Mouse (Mus musculus) cerebellum, adult 2 months (tissue): Measurements from ENCODE around the gene Vmn1r208. TPM values are rescaled to one million over a fixed set of nuclear protein-coding genes. Genes with fewer than 3 reads are reported as not detected.
"Not testable (repeated sequence)": the region's sequence is repeated elsewhere in the genome, so short reads cannot be mapped to it uniquely, and the experiment has no call there.

ENCODE experiments used
- DNase-seq, 2 experiments: peaks; one replicate each; pipeline ENCODE4 v3.0.0; 2021
- H3K27ac ChIP-seq: fragments of 200-500 bp; 2 replicates; pipeline ENCODE4 v1.5.1; 2012; ENCODE audit warnings: low read length, control low read depth, inconsistent platforms; ENCODE audit not compliant: insufficient read depth
- H3K27me3 ChIP-seq: fragments of 200-500 bp; 2 replicates; pipeline ENCODE4 v1.6.1; 2012; ENCODE audit warnings: inconsistent platforms, mild to moderate bottlenecking, low read length, moderate library complexity; ENCODE audit not compliant: control insufficient read depth, insufficient read depth
- H3K4me1 ChIP-seq: fragments of 200-500 bp; 2 replicates; pipeline ENCODE4 v1.6.1; 2011; ENCODE audit warnings: low read length; ENCODE audit not compliant: control insufficient read depth, insufficient read depth
- H3K4me3 ChIP-seq: fragments of 200-500 bp; replicated peaks from 2 replicates; pipeline ENCODE3; 2011; ENCODE audit warnings: mild to moderate bottlenecking, low read depth, low read length, control low read depth; ENCODE audit not compliant: insufficient read depth
- CTCF ChIP-seq: fragments of 200-500 bp; IDR thresholded peaks from 2 replicates; pipeline ENCODE4 v1.5.1; 2011; ENCODE audit warnings: low read depth, mild to moderate bottlenecking, control low read depth, low read length, moderate library complexity, borderline replicate concordance; ENCODE audit not compliant: insufficient read depth
- POLR2A ChIP-seq: fragments of 200-500 bp; IDR thresholded peaks from 2 replicates; pipeline ENCODE4 v1.6.1; 2011; ENCODE audit warnings: low read length, control low read depth, borderline replicate concordance; ENCODE audit not compliant: insufficient read depth
- WGBS: fragments of 180-500 bp; shearing (Covaris S2); methylation state at CpG from one replicate; pipeline ENCODE4 v1.1.7; 2018; 5-methylcytosine and 5-hydroxymethylcytosine counted together
- polyA plus RNA-seq: library from polyadenylated mRNA; depleted of rRNA; stranded (reverse); fragments of >200 nt; gene quantifications from 2 replicates; pipeline ENCODE4 v1.2.3, GENCODE M21; 2012; rRNA removed

Gene Vmn1r208
- not detected in 2 replicates for polyA plus RNA-seq

DNA sequence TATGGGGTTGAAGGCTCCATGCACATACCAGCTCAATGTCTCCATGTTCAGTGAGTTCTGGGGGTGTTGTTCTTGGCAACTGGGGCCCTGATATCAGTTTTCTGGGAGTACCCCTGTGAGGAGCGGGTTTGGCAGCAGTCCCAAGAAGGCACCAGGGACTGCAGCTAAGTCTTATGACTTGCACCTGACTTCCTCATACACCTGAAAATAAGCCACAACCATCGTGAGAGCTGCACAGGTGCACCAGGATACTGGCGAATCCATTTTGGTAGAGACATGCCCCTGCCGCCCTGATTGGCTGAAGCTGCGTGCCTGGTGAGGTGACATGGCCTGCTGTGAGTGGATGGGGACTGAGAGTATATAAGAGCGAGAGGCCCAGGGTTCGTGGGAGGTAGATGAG is at the start of gene Vmn1r208:
Gene Vmn1r208, minus strand, starts transcription at position 101 of the 400 bp plus-strand sequence.
- H3K27ac ChIP-seq, H3K27me3 ChIP-seq, H3K4me3 ChIP-seq, H3K4me1 ChIP-seq, DNase-seq: not testable (repeated sequence)
- no CpG with 5 or more reads among the region's 7 CpGs for WGBS

DNA sequence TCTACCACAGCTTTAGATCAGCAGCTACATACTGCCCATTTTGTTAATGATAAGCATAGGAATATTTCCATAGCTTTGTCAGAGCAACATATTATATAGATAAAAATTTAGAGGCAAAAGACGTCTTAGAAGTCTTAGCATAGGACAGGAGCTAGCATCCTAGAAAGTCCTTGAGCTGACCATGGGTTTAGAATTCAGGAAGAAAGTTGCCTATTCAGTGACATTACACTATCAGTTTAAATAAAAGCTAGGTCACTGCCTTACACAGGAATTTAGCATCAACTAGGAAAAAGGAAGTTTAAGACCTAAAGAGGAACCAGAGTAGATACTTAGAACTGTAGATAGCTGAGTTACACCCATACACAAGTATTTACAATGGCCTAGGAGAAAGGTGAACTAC is 44.4 kb upstream of the Vmn1r208 start:
- H3K27me3 ChIP-seq, DNase-seq, H3K4me3 ChIP-seq, H3K4me1 ChIP-seq, H3K27ac ChIP-seq: not testable (repeated sequence)
- 86% methylated on average over 1 of the region's 1 CpGs for WGBS

DNA sequence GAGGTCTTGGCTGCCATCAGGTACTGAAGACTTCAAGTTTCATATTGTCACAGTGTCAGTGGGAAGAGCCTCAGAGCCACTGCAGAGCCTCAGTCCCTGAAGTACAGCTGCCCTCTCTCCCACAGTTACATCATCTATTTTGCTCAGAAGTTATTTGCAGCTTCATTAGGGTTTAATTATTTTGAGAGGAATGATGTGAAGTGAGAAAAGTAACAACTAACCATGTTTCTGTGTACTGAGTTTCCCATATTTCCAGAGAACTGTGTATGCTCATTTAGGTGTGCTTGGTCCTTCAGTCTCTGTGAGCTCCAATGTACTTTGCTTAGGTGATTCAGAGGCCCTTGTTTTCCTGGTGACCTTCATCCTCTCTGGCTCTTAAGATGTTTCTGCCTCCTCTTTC is 32.4 kb upstream of the Vmn1r208 start, which contains the start of gene Vmn1r209:
Gene Vmn1r209, minus strand, starts transcription at position 101 of the 400 bp plus-strand sequence.
- not testable (repeated sequence) for H3K27me3 ChIP-seq, H3K4me3 ChIP-seq, DNase-seq, H3K4me1 ChIP-seq, H3K27ac ChIP-seq

DNA sequence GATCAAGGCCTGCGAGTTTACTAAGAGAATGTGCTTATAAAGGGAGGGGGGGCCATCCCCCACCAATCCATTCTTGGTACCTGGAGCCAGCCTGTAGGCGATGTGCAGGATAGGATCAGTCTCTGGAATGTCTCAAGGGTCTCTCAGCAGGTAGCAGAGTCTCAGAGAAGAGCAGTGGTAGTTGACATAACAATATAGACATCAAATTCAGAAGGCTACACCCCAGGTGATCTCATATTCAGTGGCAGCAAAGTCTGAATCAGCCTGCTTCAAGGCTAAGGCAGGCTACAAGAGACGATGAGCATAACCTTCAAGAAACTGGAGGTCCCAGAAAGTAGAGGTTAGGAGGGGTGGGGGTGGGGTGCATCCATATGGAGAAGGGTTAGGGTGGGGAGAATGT is 10.9 kb upstream of the Vmn1r208 start:
- not testable (repeated sequence) for H3K27me3 ChIP-seq, H3K27ac ChIP-seq, H3K4me3 ChIP-seq, H3K4me1 ChIP-seq, DNase-seq
- 56% methylated on average over 3 of the region's 3 CpGs for WGBS

DNA sequence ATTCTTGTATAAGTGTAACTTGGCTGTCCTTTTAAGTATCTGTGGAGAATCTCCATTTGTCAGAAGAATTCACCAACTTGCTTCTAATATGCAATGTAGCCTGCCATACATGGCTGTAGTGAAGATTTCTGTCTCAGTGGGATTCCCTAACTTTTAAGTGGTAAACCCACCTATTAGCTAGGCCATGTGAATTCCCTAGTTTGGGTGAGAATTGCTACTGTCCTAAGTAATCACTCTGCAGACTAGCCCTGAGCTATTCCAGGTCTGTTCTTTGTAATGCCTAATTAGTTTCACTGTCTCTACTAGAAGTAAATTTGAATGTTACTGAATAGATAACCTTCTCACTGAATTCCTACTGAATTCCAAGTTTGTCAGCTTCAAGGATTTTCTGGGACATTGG is 7.0 kb upstream of the Vmn1r208 start:
- not testable (repeated sequence) for H3K4me1 ChIP-seq, H3K4me3 ChIP-seq, H3K27me3 ChIP-seq, DNase-seq, H3K27ac ChIP-seq

DNA sequence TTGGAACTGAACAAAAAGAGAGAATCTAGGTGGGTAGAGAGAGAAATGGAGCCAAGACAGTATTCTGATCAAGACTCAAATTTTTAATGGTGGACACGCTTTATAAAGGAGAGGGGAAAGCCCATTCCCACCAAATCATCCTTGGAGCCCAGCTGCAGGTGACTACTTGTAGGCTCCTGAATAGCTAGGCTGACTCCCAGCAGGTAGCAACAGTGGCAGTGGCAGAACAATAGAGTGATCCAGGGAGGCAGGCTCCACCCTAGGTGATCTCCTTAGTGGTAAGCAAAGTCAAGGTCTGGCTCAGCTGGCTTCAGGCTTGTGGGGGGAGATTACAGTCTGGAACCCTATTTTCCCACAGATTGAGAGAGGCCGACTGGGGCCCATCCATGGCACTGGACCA is 5.6 kb downstream of the Vmn1r208 start:
- H3K27ac ChIP-seq, H3K27me3 ChIP-seq, H3K4me1 ChIP-seq, H3K4me3 ChIP-seq, DNase-seq: not testable (repeated sequence)
- WGBS, result 76% methylated on average over 2 of the region's 2 CpGs

DNA sequence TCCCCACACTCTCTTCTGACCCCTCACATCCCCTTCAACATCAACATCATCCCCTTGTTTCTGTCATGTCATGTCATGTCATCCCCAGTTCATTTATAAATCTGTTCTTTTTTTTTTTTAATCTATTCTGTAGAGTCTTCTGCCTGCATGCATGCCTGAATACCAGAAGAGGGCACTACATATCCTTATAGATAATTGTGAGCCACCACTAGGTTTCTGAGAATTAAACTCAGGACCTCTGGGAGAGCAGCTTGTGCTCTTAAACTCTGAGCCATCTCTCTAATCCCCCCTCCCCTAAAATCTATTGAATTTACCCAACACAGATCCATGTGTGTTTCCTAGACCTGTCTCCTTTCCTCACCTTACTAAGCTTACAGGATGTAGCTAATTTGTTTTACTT is 29.7 kb downstream of the Vmn1r208 start:
- Histone ChIP-seq H3K27me3 (no peaks in the 10 kb centered on the region), H3K27ac (no peak overlapping the region), H3K4me3 (no peak overlapping the region), H3K4me1 (no peaks in the 10 kb centered on the region)
- no peak for TF ChIP-seq CTCF
- no peak for TF ChIP-seq POLR2A
- DNase-seq, result no peak

DNA sequence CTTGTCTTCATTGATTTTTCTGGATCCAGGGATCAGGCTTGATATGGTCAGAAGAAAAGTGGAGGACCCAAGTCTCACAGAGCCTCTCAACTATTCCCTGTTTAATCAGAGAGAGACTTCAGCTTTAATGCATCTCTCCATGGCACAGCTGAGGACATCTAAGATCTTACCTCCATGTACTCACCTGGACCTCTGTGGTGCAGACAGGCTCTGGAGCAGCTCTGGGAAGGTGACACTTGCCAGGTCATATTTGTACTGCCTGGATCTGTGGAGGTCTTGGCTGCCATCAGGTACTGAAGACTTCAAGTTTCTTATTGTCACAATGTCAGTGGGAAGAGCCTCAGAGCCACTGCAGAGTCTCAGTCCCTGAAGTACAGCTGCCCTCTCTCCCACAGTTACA is 47.7 kb downstream of the Vmn1r208 start, which contains the start of gene Vmn1r207-ps:
Gene Vmn1r207-ps, minus strand, starts transcription at position 101 of the 400 bp plus-strand sequence.
- not testable (repeated sequence) for H3K4me3 ChIP-seq, H3K27ac ChIP-seq, DNase-seq, H3K4me1 ChIP-seq, H3K27me3 ChIP-seq

Other genes starting within 250 kb of the Vmn1r208 start
- not detected in 2 replicates for gene Vmn1r204, start 224.2 kb downstream of the Vmn1r208 start, polyA plus RNA-seq
- gene Vmn1r205, start 184.4 kb downstream of the Vmn1r208 start, polyA plus RNA-seq, result not detected in 2 replicates
- 0.43 and 0.56 TPM in 2 replicates for gene Vmn1r206, start 153.1 kb downstream of the Vmn1r208 start, polyA plus RNA-seq
- 0.08 TPM in 2 replicates for gene Vmn1r207-ps, start 47.8 kb downstream of the Vmn1r208 start, polyA plus RNA-seq
- gene Vmn1r209, start 32.3 kb upstream of the Vmn1r208 start, polyA plus RNA-seq, result not detected in 2 replicates
- not detected in 2 replicates for gene Vmn1r210, start 53.9 kb upstream of the Vmn1r208 start, polyA plus RNA-seq
- gene Vmn1r211, start 80.2 kb upstream of the Vmn1r208 start, polyA plus RNA-seq, result not detected in 2 replicates
- not detected in 2 replicates for gene Vmn1r212, start 106.8 kb upstream of the Vmn1r208 start, polyA plus RNA-seq
- gene Vmn1r213, start 230.3 kb upstream of the Vmn1r208 start, polyA plus RNA-seq, result not detected in 2 replicates